Mouse (Mus musculus) left cerebral cortex, postnatal 14 days (tissue): ENCODE measurements at regions not wholly inside any gene's neighbourhood (a gene's known extent, or its start where the extent isn't known, plus 50 kb on each side); places are given as distances from the start of the nearest gene placed in this dataset.
"Not testable (repeated sequence)": the region's sequence is repeated elsewhere in the genome, so short reads cannot be mapped to it uniquely, and the experiment has no call there.

ENCODE experiments used
- DNase-seq, 2 experiments: peaks; one replicate each; pipeline ENCODE4 v3.0.0; 2021 to 2022; ENCODE audit warnings: low spot score in 2 of 2, mixed read lengths in 1 of 2
- intact Hi-C: fragments of 180-260 bp; cut with DNase I; formaldehyde crosslinking; loops from one replicate; pipeline ENCODE4 v1.15.1; 2025

- intact Hi-C loops: no loop called here
Measured at GRCm38 (mm10) chr14:120731679-120732281, 179.2 kb upstream of the Ipo5 start.

GRCm38 (mm10) chr14:120732400-120733138 lies 178.5 kb upstream of the Ipo5 start:
- intact Hi-C loops: no loop called here
- no peak for DNase-seq

More at GRCm38 (mm10) chr14:120731679-120732281, 179.2 kb upstream of the Ipo5 start:
- DNase-seq: no peak

- no peak for DNase-seq
- intact Hi-C loops: no loop called here
Measured at GRCm38 (mm10) chr14:120741492-120742054, 169.5 kb upstream of the Ipo5 start.

- intact Hi-C loops: no loop called here
- DNase-seq: no peak
Measured at GRCm38 (mm10) chr14:120754011-120754410, 157.0 kb upstream of the Ipo5 start.

- intact Hi-C loops: no loop called here
- DNase-seq: no peak
Measured at GRCm38 (mm10) chr14:120755389-120755788, 155.6 kb upstream of the Ipo5 start.

GRCm38 (mm10) chr14:120758200-120758830 lies 152.7 kb upstream of the Ipo5 start:
- intact Hi-C loops: no loop called here

GRCm38 (mm10) chr14:120762168-120762567 lies 148.9 kb upstream of the Ipo5 start:
- DNase-seq: no peak
- intact Hi-C loops: loop anchor here (5.0 kb wide), 1 partner anchor 685 kb away; no protein-coding TSS in a partner anchor

More at GRCm38 (mm10) chr14:120758200-120758830, 152.7 kb upstream of the Ipo5 start:
- DNase-seq: no peak

GRCm38 (mm10) chr14:120762733-120763132 lies 148.3 kb upstream of the Ipo5 start:
- peak; percentile 33 to 54 for DNase-seq
- intact Hi-C loops: loop anchor here (5.0 kb wide), 1 partner anchor 685 kb away; no protein-coding TSS in a partner anchor

GRCm38 (mm10) chr14:120763796-120764195 lies 147.2 kb upstream of the Ipo5 start:
- intact Hi-C loops: loop anchor here (5.0 kb wide), 1 partner anchor 686 kb away; no protein-coding TSS in a partner anchor
- peak; percentile 26 to 48 for DNase-seq

GRCm38 (mm10) chr14:120764386-120764785 lies 146.6 kb upstream of the Ipo5 start:
- no peak for DNase-seq

GRCm38 (mm10) chr14:120766451-120766850 lies 144.6 kb upstream of the Ipo5 start:
- DNase-seq: no peak
- intact Hi-C loops: no loop called here

More at GRCm38 (mm10) chr14:120764386-120764785, 146.6 kb upstream of the Ipo5 start:
- intact Hi-C loops: loop anchor here (5.0 kb wide), 1 partner anchor 687 kb away; no protein-coding TSS in a partner anchor

GRCm38 (mm10) chr14:120770579-120770978 lies 140.4 kb upstream of the Ipo5 start:
- DNase-seq: no peak
- intact Hi-C loops: no loop called here

- intact Hi-C loops, DNase-seq: not testable (repeated sequence)
Measured at GRCm38 (mm10) chr14:120773001-120773400, 138.0 kb upstream of the Ipo5 start.

GRCm38 (mm10) chr14:120791828-120792554 lies 119.0 kb upstream of the Ipo5 start:
- intact Hi-C loops: no loop called here
- no peak for DNase-seq

- no peak for DNase-seq
- intact Hi-C loops: no loop called here
Measured at GRCm38 (mm10) chr14:120797916-120798490, 113.0 kb upstream of the Ipo5 start.

- no peak for DNase-seq
- intact Hi-C loops: no loop called here
Measured at GRCm38 (mm10) chr14:120803191-120803590, 107.8 kb upstream of the Ipo5 start.

GRCm38 (mm10) chr14:120803739-120804138 lies 107.3 kb upstream of the Ipo5 start:
- intact Hi-C loops: no loop called here
- DNase-seq: no peak

GRCm38 (mm10) chr14:120804183-120804848 lies 106.7 kb upstream of the Ipo5 start:
- DNase-seq: no peak
- intact Hi-C loops: no loop called here
